ENCODE assay signal across 11 mouse cellular contexts in genomic region chr3:136941602-136941926, GRCm38 (mm10).
"Had no signal": no experiment of that assay in that cellular context is flagged by ENCODE, and none has a peak within 500 bp of the region (broad histone marks: within the 10 kb centered on the region; RNA-seq: fewer than 3 reads in every experiment).

No protein-coding gene starts in this region.

- H3K4me2 ChIP-seq: liver, embryonic 11.5 days; lung, embryonic 14.5 days; midbrain, embryonic 12.5 days had no signal

- H3K4me3 ChIP-seq: midbrain, embryonic 12.5 days had no signal

- H3K27ac ChIP-seq: kidney, postnatal 0 days; midbrain, embryonic 12.5 days had no signal

- H3K9ac ChIP-seq: lung, embryonic 14.5 days; midbrain, embryonic 12.5 days had no signal

- ATAC-seq: midbrain, embryonic 16.5 days had no signal

- H3K4me1 ChIP-seq: midbrain, embryonic 12.5 days had no signal

- H3K27me3 ChIP-seq: midbrain, embryonic 12.5 days had no signal

- DNase-seq: kidney, adult 9 months; kidney, postnatal 4 days; lung, embryonic 14.5 days; lung, postnatal 10 days; lung, postnatal 4 days; right cerebral cortex, adult 18-20 months; right cerebral cortex, postnatal 25 days had no signal

- H3K9me3 ChIP-seq: midbrain, embryonic 12.5 days had no signal

- H3K36me3 ChIP-seq: midbrain, embryonic 12.5 days had no signal
